Mouse (Mus musculus) megakaryocyte progenitor cell, adult 5-6 weeks (primary cell): ENCODE measurements at regions not wholly inside any gene's neighbourhood (a gene's known extent, or its start where the extent isn't known, plus 50 kb on each side); places are given as distances from the start of the nearest gene placed in this dataset.

Source experiments
- ATAC-seq: replicated peaks from 2 replicates; pipeline ENCODE4 v1.8.0; 2016; ENCODE audit warnings: mild to moderate bottlenecking, moderate TSS enrichment, inconsistent platforms; ENCODE audit not compliant: poor library complexity

GRCm38 (mm10) chr9:77845664-77846290 is 71.4 kb upstream of the Elovl5 start:
- ATAC-seq, result no peak

- no peak for ATAC-seq
These were observed 68.6 kb upstream of the Elovl5 start for GRCm38 (mm10) chr9:77848580-77848979.

- ATAC-seq, result no peak
These were observed 67.8 kb upstream of the Elovl5 start for GRCm38 (mm10) chr9:77849343-77849742.

- no peak for ATAC-seq
These were observed 65.8 kb upstream of the Elovl5 start for GRCm38 (mm10) chr9:77851336-77851735.

- ATAC-seq, result no peak
These were observed 59.8 kb upstream of the Elovl5 start for GRCm38 (mm10) chr9:77857091-77858058.

- peak; percentile 99 for ATAC-seq
These were observed 58.9 kb upstream of the Elovl5 start for GRCm38 (mm10) chr9:77858127-77858794.
